ENCODE assay signal across 15 mouse cellular contexts in the genomic region with DNA sequence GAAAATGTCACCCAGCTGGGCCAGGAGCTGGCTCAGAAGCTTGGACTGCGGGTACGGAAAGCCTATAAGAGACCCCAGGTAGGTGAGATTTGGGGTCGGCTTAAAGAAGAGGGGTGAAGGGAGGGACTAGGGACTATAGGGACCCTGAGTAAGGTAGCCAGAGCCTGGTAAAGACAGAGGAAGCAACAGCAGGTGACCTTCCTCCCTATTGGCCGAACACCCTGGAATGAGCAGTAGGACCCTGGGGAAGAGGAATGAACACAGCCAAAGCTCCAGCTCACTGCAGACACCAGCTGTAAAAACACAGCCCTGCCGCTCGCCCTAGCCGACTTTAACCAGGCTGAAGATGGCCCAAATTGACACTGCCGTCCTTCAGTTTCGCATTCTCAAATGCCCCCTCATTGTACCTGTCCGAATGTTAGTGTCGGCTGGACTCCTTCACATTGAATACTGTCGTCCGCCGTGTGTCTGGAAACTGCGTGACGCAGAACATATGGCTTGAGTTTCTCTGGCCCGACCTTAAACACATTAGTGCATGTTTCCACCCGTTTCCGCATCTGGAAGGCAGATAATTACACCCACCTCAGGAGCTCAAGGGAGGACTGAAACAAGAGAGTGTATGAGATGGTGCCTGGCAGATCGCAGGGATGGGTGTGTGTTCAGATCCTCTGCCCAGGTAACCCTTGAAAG. TPM values are rescaled to one million over a fixed set of nuclear protein-coding genes. Genes with fewer than 3 reads are reported as not detected.
DNase-seq lines count a peak whose midpoint lies in the region; ATAC-seq and TF ChIP-seq lines count a peak whose summit lies in the region.
"Had no signal": no experiment of that assay in that cellular context is flagged by ENCODE, and none has a peak within 500 bp of the region (broad histone marks: within the 10 kb centered on the region; RNA-seq: fewer than 3 reads in every experiment).

No protein-coding gene starts in this region.

- TF ChIP-seq CTCF in gastrocnemius, adult 2 months (IDR thresholded peaks at IDR 0.05), result no peak
- TF ChIP-seq CTCF in kidney, postnatal 0 days (IDR thresholded peaks at IDR 0.05; ENCODE audit: low read depth), result no peak
- no peak for TF ChIP-seq CTCF in forebrain, postnatal 0 days (IDR thresholded peaks at IDR 0.05; ENCODE audit: low read depth)

- H3K27ac ChIP-seq in gastrocnemius, adult 2 months, result peak overlapping the region; percentile 28; the same call in 1 of the 2 replicates
- H3K27ac ChIP-seq in kidney, postnatal 0 days, result 0 out of 2 replicates have a peak overlapping the region, but pooled peaks have one; percentile 19
- H3K27ac ChIP-seq in embryonic facial prominence, embryonic 12.5 days, result peak overlapping the region; percentile 81
- H3K27ac ChIP-seq in limb, embryonic 13.5 days, result peak overlapping the region; percentile 33; the same call in 1 of the 2 replicates
- H3K27ac ChIP-seq in forebrain, postnatal 0 days (ENCODE audit: low read depth, low read length), result no peak overlapping the region
- H3K27ac ChIP-seq: lung, embryonic 15.5 days; midbrain, embryonic 15.5 days had no signal

- WGBS in kidney, postnatal 0 days, result 50% methylated on average over 20 of the region's 20 CpGs
- 36% methylated on average over 20 of the region's 20 CpGs for WGBS in embryonic facial prominence, embryonic 12.5 days
- WGBS in limb, embryonic 13.5 days, result 57% methylated on average over 20 of the region's 20 CpGs
- 88% methylated on average over 20 of the region's 20 CpGs for WGBS in forebrain, postnatal 0 days

- no peak overlapping the region for H3K4me2 ChIP-seq in kidney, postnatal 0 days (ENCODE audit: low read length)
- H3K4me2 ChIP-seq in embryonic facial prominence, embryonic 12.5 days (replicated peaks), result no peak overlapping the region
- no peak overlapping the region for H3K4me2 ChIP-seq in limb, embryonic 13.5 days (replicated peaks)
- no peak overlapping the region for H3K4me2 ChIP-seq in forebrain, postnatal 0 days (ENCODE audit: low read depth)
- H3K4me2 ChIP-seq: lung, embryonic 15.5 days; midbrain, embryonic 15.5 days had no signal

- 0 out of 2 replicates have a peak, but pooled peaks cover 2% of the 10 kb centered on the region for H3K4me1 ChIP-seq in kidney, postnatal 0 days (replicated peaks; ENCODE audit: insufficient read depth, low read length)
- peaks cover 20% of the 10 kb centered on the region for H3K4me1 ChIP-seq in embryonic facial prominence, embryonic 12.5 days
- no peaks in the 10 kb centered on the region for H3K4me1 ChIP-seq in limb, embryonic 13.5 days
- H3K4me1 ChIP-seq in forebrain, postnatal 0 days (ENCODE audit: insufficient read depth), result no peaks in the 10 kb centered on the region
- H3K4me1 ChIP-seq: lung, embryonic 15.5 days; midbrain, embryonic 15.5 days had no signal

- intact Hi-C loops in gastrocnemius, adult 2 months (cut with DNase I), result no loop called here

- no peaks in the 10 kb centered on the region for H3K27me3 ChIP-seq in kidney, postnatal 0 days (ENCODE audit: insufficient read depth, low read length)
- H3K27me3 ChIP-seq in embryonic facial prominence, embryonic 12.5 days, result no peaks in the 10 kb centered on the region
- H3K27me3 ChIP-seq in limb, embryonic 13.5 days, result no peaks in the 10 kb centered on the region
- H3K27me3 ChIP-seq in forebrain, postnatal 0 days (ENCODE audit: insufficient read depth, low read length), result no peaks in the 10 kb centered on the region
- H3K27me3 ChIP-seq: lung, embryonic 15.5 days; midbrain, embryonic 15.5 days had no signal

- H3K4me3 ChIP-seq in gastrocnemius, adult 2 months, result no peak overlapping the region
- H3K4me3 ChIP-seq in kidney, postnatal 0 days (replicated peaks; ENCODE audit: low read depth, low read length), result no peak overlapping the region
- no peak overlapping the region for H3K4me3 ChIP-seq in embryonic facial prominence, embryonic 12.5 days
- H3K4me3 ChIP-seq in limb, embryonic 13.5 days, result no peak overlapping the region
- no peak overlapping the region for H3K4me3 ChIP-seq in forebrain, postnatal 0 days (ENCODE audit: low read depth, low read length)
- H3K4me3 ChIP-seq: lung, embryonic 15.5 days; midbrain, embryonic 15.5 days had no signal

- H3K36me3 ChIP-seq in kidney, postnatal 0 days (ENCODE audit: insufficient read depth, low read length), result peaks cover 53% of the 10 kb centered on the region
- peaks cover 83% of the 10 kb centered on the region for H3K36me3 ChIP-seq in embryonic facial prominence, embryonic 12.5 days
- peaks cover 98% of the 10 kb centered on the region for H3K36me3 ChIP-seq in limb, embryonic 13.5 days
- peaks cover 77% of the 10 kb centered on the region for H3K36me3 ChIP-seq in forebrain, postnatal 0 days (ENCODE audit: insufficient read depth)

- ATAC-seq in kidney, postnatal 0 days (replicated peaks; ENCODE audit: low FRiP score, low read depth), result no peak
- ATAC-seq in embryonic facial prominence, embryonic 12.5 days (ENCODE audit: insufficient number of reproducible peaks, insufficient read depth, low FRiP score, low TSS enrichment), result no peak
- no peak for ATAC-seq in limb, embryonic 13.5 days (ENCODE audit: low FRiP score, low read depth)
- no peak for ATAC-seq in cerebellum, adult (ENCODE audit: insufficient number of reproducible peaks, low FRiP score, low TSS enrichment)
- no peak for ATAC-seq in forebrain, postnatal 0 days
- ATAC-seq: activated CD4-positive, CD25-positive, alpha-beta regulatory T cell, adult 4 months; midbrain, embryonic 15.5 days had no signal

- no peaks in the 10 kb centered on the region for H3K9me3 ChIP-seq in kidney, postnatal 0 days (replicated peaks; ENCODE audit: low read length)
- no peaks in the 10 kb centered on the region for H3K9me3 ChIP-seq in embryonic facial prominence, embryonic 12.5 days
- H3K9me3 ChIP-seq in limb, embryonic 13.5 days, result no peaks in the 10 kb centered on the region
- H3K9me3 ChIP-seq in forebrain, postnatal 0 days (ENCODE audit: low read length), result no peaks in the 10 kb centered on the region
- H3K9me3 ChIP-seq: lung, embryonic 15.5 days; midbrain, embryonic 15.5 days had no signal

- no peak for DNase-seq in gastrocnemius, adult 2 months
- DNase-seq in gastrocnemius, postnatal 25 days, result no peak
- peak; percentile 47 for DNase-seq in kidney, postnatal 0 days (ENCODE audit: low spot score)
- DNase-seq in kidney, postnatal 14 days, result no peak
- no peak for DNase-seq in forebrain, postnatal 0 days
- DNase-seq: cerebellum, adult 11 months; cerebellum, postnatal 25 days; right cerebral cortex, postnatal 25 days; thymus, adult 2 months had no signal

- no peak overlapping the region for H3K9ac ChIP-seq in kidney, postnatal 0 days (ENCODE audit: low read depth, low read length)
- no peak overlapping the region for H3K9ac ChIP-seq in embryonic facial prominence, embryonic 12.5 days
- H3K9ac ChIP-seq in limb, embryonic 13.5 days, result no peak overlapping the region
- no peak overlapping the region for H3K9ac ChIP-seq in forebrain, postnatal 0 days
- H3K9ac ChIP-seq: lung, embryonic 15.5 days; midbrain, embryonic 15.5 days had no signal

RNA-seq across cellular contexts. Expression of gene Rangap1, which starts 27.2 kb away (rescaled TPM):
- total RNA-seq in gastrocnemius, adult 2 months (2021), result 10 to 100 TPM; 23.7 to 24.1 TPM
- total RNA-seq in gastrocnemius, postnatal 25 days (2021), result 10 to 100 TPM; 18.7 to 23.1 TPM
- polyA plus RNA-seq in kidney, postnatal 0 days (2015; fragmentation: Nextera tagmentation; extraction: Ambion mirVana), result 33.9 and 39.7 TPM in 2 replicates
- polyA plus RNA-seq in embryonic facial prominence, embryonic 12.5 days (2016; fragmentation: Nextera tagmentation; extraction: Ambion mirVana), result 121 and 123 TPM in 2 replicates
- polyA plus RNA-seq in limb, embryonic 13.5 days (2015; fragmentation: Nextera tagmentation; extraction: Ambion mirVana), result 98.8 and 107 TPM in 2 replicates
- total RNA-seq in forebrain, postnatal 0 days (2014; rRNA removed), result 146 and 163 TPM in 2 replicates
- 107 and 133 TPM in 2 replicates for polyA plus RNA-seq in forebrain, postnatal 0 days (2015; fragmentation: Nextera tagmentation; extraction: Ambion mirVana)

RNA-seq across cellular contexts. Expression of gene Zc3h7b, which starts 27.7 kb away (rescaled TPM):
- total RNA-seq in gastrocnemius, adult 2 months (2021), result 10 to 100 TPM; 30.2 to 34.3 TPM
- 10 to 100 TPM; 29.1 to 29.5 TPM for total RNA-seq in gastrocnemius, postnatal 25 days (2021)
- 26.5 TPM in 2 replicates for polyA plus RNA-seq in kidney, postnatal 0 days (2015; fragmentation: Nextera tagmentation; extraction: Ambion mirVana)
- polyA plus RNA-seq in embryonic facial prominence, embryonic 12.5 days (2016; fragmentation: Nextera tagmentation; extraction: Ambion mirVana), result 36.4 and 41.1 TPM in 2 replicates
- polyA plus RNA-seq in limb, embryonic 13.5 days (2015; fragmentation: Nextera tagmentation; extraction: Ambion mirVana), result 39.5 and 40.4 TPM in 2 replicates
- total RNA-seq in forebrain, postnatal 0 days (2014; rRNA removed), result 121 and 131 TPM in 2 replicates
- 38.6 and 41.3 TPM in 2 replicates for polyA plus RNA-seq in forebrain, postnatal 0 days (2015; fragmentation: Nextera tagmentation; extraction: Ambion mirVana)

RNA-seq across cellular contexts. Expression of gene Tef, which starts 29.6 kb away (rescaled TPM):
- total RNA-seq in gastrocnemius, adult 2 months (2021), result 100 to 1,000 TPM; 101 to 191 TPM
- 100 to 1,000 TPM; 113 to 168 TPM for total RNA-seq in gastrocnemius, postnatal 25 days (2021)
- 17.9 and 19.9 TPM in 2 replicates for polyA plus RNA-seq in kidney, postnatal 0 days (2015; fragmentation: Nextera tagmentation; extraction: Ambion mirVana)
- polyA plus RNA-seq in embryonic facial prominence, embryonic 12.5 days (2016; fragmentation: Nextera tagmentation; extraction: Ambion mirVana), result 29.7 and 30.9 TPM in 2 replicates
- 25.4 and 26.0 TPM in 2 replicates for polyA plus RNA-seq in limb, embryonic 13.5 days (2015; fragmentation: Nextera tagmentation; extraction: Ambion mirVana)
- 60.2 and 71.8 TPM in 2 replicates for total RNA-seq in forebrain, postnatal 0 days (2014; rRNA removed)
- 21.9 and 27.8 TPM in 2 replicates for polyA plus RNA-seq in forebrain, postnatal 0 days (2015; fragmentation: Nextera tagmentation; extraction: Ambion mirVana)
